Mouse (Mus musculus) midbrain, embryonic 12.5 days (tissue): ENCODE measurements at regions not wholly inside any gene's neighbourhood (a gene's known extent, or its start where the extent isn't known, plus 50 kb on each side); places are given as distances from the start of the nearest gene placed in this dataset.
A peak's percentile ranks its signal among the peaks of the same experiment; 100 is the strongest.
"Not testable (repeated sequence)": the region's sequence is repeated elsewhere in the genome, so short reads cannot be mapped to it uniquely, and the experiment has no call there.

Experiments
- ATAC-seq: fragments of 200-750 bp; cut with Nextera tagmentation; 2 replicates; pipeline ENCODE4 v1.8.0; 2017; ENCODE audit warnings: low read depth, moderate TSS enrichment, moderate library complexity; ENCODE audit not compliant: low FRiP score
- H3K27ac ChIP-seq: fragments of 300-500 bp; sonication (generic); replicated peaks from 2 replicates; pipeline ENCODE4 v1.5.1; 2016; ENCODE audit warnings: mild to moderate bottlenecking
- H3K27me3 ChIP-seq: fragments of 300-500 bp; sonication (generic); 2 replicates; pipeline ENCODE4 v1.6.1; 2016; ENCODE audit warnings: mild to moderate bottlenecking
- H3K36me3 ChIP-seq: fragments of 300-500 bp; sonication (generic); 2 replicates; pipeline ENCODE4 v1.6.1; 2016
- H3K4me1 ChIP-seq: fragments of 300-500 bp; sonication (generic); 2 replicates; pipeline ENCODE4 v1.6.1; 2016
- H3K4me2 ChIP-seq: fragments of 300-500 bp; sonication (generic); replicated peaks from 2 replicates; pipeline ENCODE4 v1.6.1; 2016; ENCODE audit warnings: mild to moderate bottlenecking, moderate library complexity
- H3K4me3 ChIP-seq: fragments of 300-500 bp; sonication (generic); 2 replicates; pipeline ENCODE4 v1.5.1; 2016; ENCODE audit warnings: mild to moderate bottlenecking
- H3K9ac ChIP-seq: fragments of 300-500 bp; sonication (generic); replicated peaks from 2 replicates; pipeline ENCODE4 v1.6.1; 2016; ENCODE audit warnings: mild to moderate bottlenecking, moderate library complexity
- H3K9me3 ChIP-seq: fragments of 300-500 bp; sonication (generic); 2 replicates; pipeline ENCODE4 v1.6.1; 2016; ENCODE audit warnings: mild to moderate bottlenecking
- WGBS: fragments of 180-500 bp; shearing (Covaris S2); methylation state at CpG from one replicate; pipeline ENCODE4 v1.1.7; 2016; 5-methylcytosine and 5-hydroxymethylcytosine counted together

- no peak overlapping the region for H3K4me3 ChIP-seq
- H3K9me3 ChIP-seq, result no peaks in the 10 kb centered on the region
- no peak overlapping the region for H3K9ac ChIP-seq
- H3K27ac ChIP-seq, result no peak overlapping the region
- no peaks in the 10 kb centered on the region for H3K36me3 ChIP-seq
- no peak overlapping the region for H3K4me2 ChIP-seq
- 82% methylated on average over 3 of the region's 3 CpGs for WGBS
- H3K4me1 ChIP-seq, result no peaks in the 10 kb centered on the region
- ATAC-seq, result no peak
- no peaks in the 10 kb centered on the region for H3K27me3 ChIP-seq
Observed at GRCm38 (mm10) chr12:64788761-64789160, 128.9 kb upstream of the Gm527 start.

- H3K4me1 ChIP-seq, H3K9me3 ChIP-seq, H3K36me3 ChIP-seq, H3K27ac ChIP-seq, H3K4me2 ChIP-seq, H3K9ac ChIP-seq, H3K27me3 ChIP-seq, H3K4me3 ChIP-seq, ATAC-seq: not testable (repeated sequence)
- WGBS, result 85% methylated on average over 2 of the region's 2 CpGs
Observed at GRCm38 (mm10) chr12:64808492-64808891, 109.2 kb upstream of the Gm527 start.

- Histone ChIP-seq H3K4me1 (no peaks in the 10 kb centered on the region), H3K27me3 (no peaks in the 10 kb centered on the region), H3K4me2 (no peak overlapping the region), H3K9ac (no peak overlapping the region), H3K9me3 (no peaks in the 10 kb centered on the region), H3K36me3 (no peaks in the 10 kb centered on the region), H3K4me3 (no peak overlapping the region), H3K27ac (no peak overlapping the region)
- no peak for ATAC-seq
- WGBS, result 77% methylated on average over 1 of the region's 1 CpGs
Observed at GRCm38 (mm10) chr12:64810081-64810480, 107.6 kb upstream of the Gm527 start.

GRCm38 (mm10) chr12:64815871-64816270, 101.8 kb upstream of the Gm527 start:
- no peak for ATAC-seq
- Histone ChIP-seq H3K9me3 (no peaks in the 10 kb centered on the region), H3K27me3 (no peaks in the 10 kb centered on the region), H3K27ac (no peak overlapping the region), H3K4me2 (no peak overlapping the region), H3K36me3 (no peaks in the 10 kb centered on the region), H3K9ac (no peak overlapping the region), H3K4me1 (no peaks in the 10 kb centered on the region), H3K4me3 (no peak overlapping the region)
- WGBS, result 77% methylated on average over 6 of the region's 6 CpGs

- Histone ChIP-seq H3K4me2 (no peak overlapping the region), H3K36me3 (no peaks in the 10 kb centered on the region), H3K27me3 (no peaks in the 10 kb centered on the region), H3K4me3 (no peak overlapping the region), H3K9me3 (no peaks in the 10 kb centered on the region), H3K27ac (no peak overlapping the region), H3K9ac (no peak overlapping the region), H3K4me1 (no peaks in the 10 kb centered on the region)
- WGBS, result 69% methylated on average over 9 of the region's 9 CpGs
- ATAC-seq, result no peak
Observed at GRCm38 (mm10) chr12:64817056-64817810, 100.5 kb upstream of the Gm527 start.

- no peak for ATAC-seq
- no peak overlapping the region for H3K4me2 ChIP-seq
- no peak overlapping the region for H3K27ac ChIP-seq
- no peak overlapping the region for H3K4me3 ChIP-seq
- H3K27me3 ChIP-seq, result no peaks in the 10 kb centered on the region
- H3K4me1 ChIP-seq, result no peaks in the 10 kb centered on the region
- WGBS, result 90% methylated on average over 5 of the region's 5 CpGs
- H3K9me3 ChIP-seq, result no peaks in the 10 kb centered on the region
- no peak overlapping the region for H3K9ac ChIP-seq
- no peaks in the 10 kb centered on the region for H3K36me3 ChIP-seq
Observed at GRCm38 (mm10) chr12:64820722-64821121, 97.0 kb upstream of the Gm527 start.

GRCm38 (mm10) chr12:64829662-64830249, 88.0 kb upstream of the Gm527 start:
- peak; percentile 77 for ATAC-seq
- H3K36me3 ChIP-seq, result no peaks in the 10 kb centered on the region
- peaks cover 11% of the 10 kb centered on the region; the same call in 1 of the 2 replicates for H3K4me1 ChIP-seq
- no peak overlapping the region for H3K27ac ChIP-seq
- no peaks in the 10 kb centered on the region for H3K9me3 ChIP-seq
- H3K9ac ChIP-seq, result no peak overlapping the region
- 3% methylated on average over 1 of the region's 1 CpGs for WGBS
- H3K27me3 ChIP-seq, result no peaks in the 10 kb centered on the region
- no peak overlapping the region for H3K4me3 ChIP-seq
- H3K4me2 ChIP-seq, result no peak overlapping the region

- Histone ChIP-seq H3K27me3 (no peaks in the 10 kb centered on the region), H3K9ac (no peak overlapping the region), H3K27ac (no peak overlapping the region), H3K4me1 (peaks cover 11% of the 10 kb centered on the region; the same call in 1 of the 2 replicates), H3K4me3 (no peak overlapping the region), H3K4me2 (no peak overlapping the region), H3K36me3 (no peaks in the 10 kb centered on the region), H3K9me3 (no peaks in the 10 kb centered on the region)
- 50% methylated on average over 9 of the region's 9 CpGs for whole genome bisulfite sequencing
- ATAC-seq, result peak; percentile 77
Observed at GRCm38 (mm10) chr12:64832313-64833151, 85.2 kb upstream of the Gm527 start.

GRCm38 (mm10) chr12:64857709-64858108, 60.0 kb upstream of the Gm527 start:
- no peaks in the 10 kb centered on the region for H3K36me3 ChIP-seq
- ATAC-seq, result no peak
- H3K9ac ChIP-seq, result no peak overlapping the region
- no peak overlapping the region for H3K4me2 ChIP-seq
- no peaks in the 10 kb centered on the region for H3K27me3 ChIP-seq
- no peak overlapping the region for H3K4me3 ChIP-seq
- H3K27ac ChIP-seq, result no peak overlapping the region
- no peaks in the 10 kb centered on the region for H3K9me3 ChIP-seq
- no peaks in the 10 kb centered on the region for H3K4me1 ChIP-seq
